Mouse (Mus musculus): ENCODE data around the gene Timm50.

The Timm50 gene

GRCm38 (mm10) chr7:28268576-28268975 lies 43.3 kb downstream of the Timm50 start:
- WGBS = 22% methylated on average over 16 of the region's 16 CpGs

- WGBS = under 1% methylated on average over 58 of the region's 62 CpGs
Observed at GRCm38 (mm10) chr7:28268042-28268531, 43.8 kb downstream of the Timm50 start.

GRCm38 (mm10) chr7:28267129-28268041 lies 44.5 kb downstream of the Timm50 start, which contains the start of gene Eid2:
TSS of gene Eid2 (plus strand) at chr7:28267881.
- WGBS = 4% methylated on average over 57 of the region's 57 CpGs

GRCm38 (mm10) chr7:28265391-28265790 lies 46.5 kb downstream of the Timm50 start:
- 78% methylated on average over 13 of the region's 13 CpGs for WGBS

GRCm38 (mm10) chr7:28263786-28264185 lies 48.1 kb downstream of the Timm50 start:
- WGBS = 8% methylated on average over 13 of the region's 15 CpGs

GRCm38 (mm10) chr7:28262861-28263260 lies 49.0 kb downstream of the Timm50 start:
- 58% methylated on average over 5 of the region's 5 CpGs for WGBS
